Mouse (Mus musculus) megakaryocyte, adult 5-6 weeks (primary cell): Measurements from ENCODE around the gene Svs4. TPM values are rescaled to one million over a fixed set of nuclear protein-coding genes. Genes with fewer than 3 reads are reported as not detected.
"Not testable (repeated sequence)": the region's sequence is repeated elsewhere in the genome, so short reads cannot be mapped to it uniquely, and the experiment has no call there.

Experiments
- ATAC-seq: 2 replicates; pipeline ENCODE4 v1.8.0; 2016; ENCODE audit warnings: mild to moderate bottlenecking, inconsistent platforms; ENCODE audit not compliant: poor library complexity, severe bottlenecking
- total RNA-seq, 2 experiments: library from RNA; stranded (forward) in 1 of 2; stranded (reverse) in 1 of 2; fragments of 153-499, 151-499 nt in 1 of 2; fragments of 221-1000, 200-1000 nt in 1 of 2; gene quantifications; 2 replicates each; pipeline versions ENCODE4 v1.2.3 to v1.2.4; 2015 to 2017

Gene Svs4
- total RNA-seq (2015): not detected in 2 replicates
- not detected in 2 replicates for total RNA-seq (2017)

- ATAC-seq: no peak
Measured at GRCm38 (mm10) chr2:164278359-164278758, at the start of gene Svs4. TSS of gene Svs4 (minus strand) at chr2:164278459.

- ATAC-seq: no peak
Measured at GRCm38 (mm10) chr2:164320983-164321382, 42.7 kb upstream of the Svs4 start.

- not testable (repeated sequence) for ATAC-seq
Measured at GRCm38 (mm10) chr2:164316451-164316850, 38.2 kb upstream of the Svs4 start, which contains the start of gene Svs6. TSS of gene Svs6 (plus strand) at chr2:164316751.

GRCm38 (mm10) chr2:164315460-164315859 lies 37.2 kb upstream of the Svs4 start:
- ATAC-seq: not testable (repeated sequence)

- ATAC-seq: no peak
Measured at GRCm38 (mm10) chr2:164312599-164312998, 34.3 kb upstream of the Svs4 start.

- not testable (repeated sequence) for ATAC-seq
Measured at GRCm38 (mm10) chr2:164288968-164289367, 10.7 kb upstream of the Svs4 start, which contains the start of gene Svs3a. TSS of gene Svs3a (plus strand) at chr2:164289268.

GRCm38 (mm10) chr2:164256540-164256939 lies 21.7 kb downstream of the Svs4 start, which contains the start of gene Svs3b:
TSS of gene Svs3b (minus strand) at chr2:164256640.
- not testable (repeated sequence) for ATAC-seq

- no peak for ATAC-seq
Measured at GRCm38 (mm10) chr2:164238366-164238765, 39.9 kb downstream of the Svs4 start, which contains the start of gene Svs2. TSS of gene Svs2 (minus strand) at chr2:164238466.

GRCm38 (mm10) chr2:164232671-164233070 lies 45.6 kb downstream of the Svs4 start:
- no peak for ATAC-seq

- ATAC-seq: no peak
Measured at GRCm38 (mm10) chr2:164228361-164229070, 49.7 kb downstream of the Svs4 start.

Other genes starting within 250 kb of the Svs4 start
- 227 and 248 TPM in 2 replicates for gene Stk4, start 208.1 kb downstream of the Svs4 start, total RNA-seq (2015)
- 185 and 193 TPM in 2 replicates for gene Stk4, start 208.1 kb downstream of the Svs4 start, total RNA-seq (2017)
- 45.3 and 49.1 TPM in 2 replicates for gene Tomm34, start 207.3 kb downstream of the Svs4 start, total RNA-seq (2015)
- 48.3 and 49.8 TPM in 2 replicates for gene Tomm34, start 207.3 kb downstream of the Svs4 start, total RNA-seq (2017)
- not detected in 2 replicates for gene Kcns1, start 107.3 kb downstream of the Svs4 start, total RNA-seq (2015)
- gene Kcns1, start 107.3 kb downstream of the Svs4 start, total RNA-seq (2017): not detected in 2 replicates
- gene Wfdc5, start 95.7 kb downstream of the Svs4 start, total RNA-seq (2015): not detected in 2 replicates
- not detected in 2 replicates for gene Wfdc5, start 95.7 kb downstream of the Svs4 start, total RNA-seq (2017)
- not detected in 2 replicates for gene Wfdc12, start 87.9 kb downstream of the Svs4 start, total RNA-seq (2015)
- not detected in 2 replicates for gene Wfdc12, start 87.9 kb downstream of the Svs4 start, total RNA-seq (2017)
- not detected in 2 replicates for gene Wfdc15a, start 78.3 kb downstream of the Svs4 start, total RNA-seq (2015)
- not detected in 2 replicates for gene Wfdc15a, start 78.3 kb downstream of the Svs4 start, total RNA-seq (2017)
- gene Wfdc15b, start 56.8 kb downstream of the Svs4 start, total RNA-seq (2015): not detected in 2 replicates
- gene Wfdc15b, start 56.8 kb downstream of the Svs4 start, total RNA-seq (2017): not detected in 2 replicates
- not detected in 2 replicates for gene Svs2, start 40.0 kb downstream of the Svs4 start, total RNA-seq (2015)
- not detected in 2 replicates for gene Svs2, start 40.0 kb downstream of the Svs4 start, total RNA-seq (2017)
- gene Svs3b, start 21.8 kb downstream of the Svs4 start, total RNA-seq (2015): not detected in 2 replicates
- gene Svs3b, start 21.8 kb downstream of the Svs4 start, total RNA-seq (2017): not detected in 2 replicates
- not detected in 2 replicates for gene Svs3a, start 10.8 kb upstream of the Svs4 start, total RNA-seq (2015)
- gene Svs3a, start 10.8 kb upstream of the Svs4 start, total RNA-seq (2017): not detected in 2 replicates
- gene Svs6, start 38.3 kb upstream of the Svs4 start, total RNA-seq (2015): not detected in 2 replicates
- not detected in 2 replicates for gene Svs6, start 38.3 kb upstream of the Svs4 start, total RNA-seq (2017)
- not detected in 2 replicates for gene Svs5, start 54.3 kb upstream of the Svs4 start, total RNA-seq (2015)
- not detected in 2 replicates for gene Svs5, start 54.3 kb upstream of the Svs4 start, total RNA-seq (2017)
- 454 and 463 TPM in 2 replicates for gene Slpi, start 110.6 kb upstream of the Svs4 start, total RNA-seq (2015)
- 81.4 and 109 TPM in 2 replicates for gene Slpi, start 110.6 kb upstream of the Svs4 start, total RNA-seq (2017)
- not detected in 2 replicates for gene Rbpjl, start 124.7 kb upstream of the Svs4 start, total RNA-seq (2015)
- gene Rbpjl, start 124.7 kb upstream of the Svs4 start, total RNA-seq (2017): not detected in 2 replicates
- gene Matn4, start 126.7 kb upstream of the Svs4 start, total RNA-seq (2015): not detected in 2 replicates
- gene Matn4, start 126.7 kb upstream of the Svs4 start, total RNA-seq (2017): not detected in 2 replicates
- 0.76 and 0.82 TPM in 2 replicates for gene Sdc4, start 165.4 kb upstream of the Svs4 start, total RNA-seq (2015)
- gene Sdc4, start 165.4 kb upstream of the Svs4 start, total RNA-seq (2017): 0.49 and 0.88 TPM in 2 replicates
- 50.9 and 52.3 TPM in 2 replicates for gene Sys1, start 178.5 kb upstream of the Svs4 start, total RNA-seq (2015)
- 14.9 and 20.2 TPM in 2 replicates for gene Sys1, start 178.5 kb upstream of the Svs4 start, total RNA-seq (2017)
- gene Gm20458, start 182.5 kb upstream of the Svs4 start, total RNA-seq (2015): not detected in 2 replicates
- gene Gm20458, start 182.5 kb upstream of the Svs4 start, total RNA-seq (2017): not detected in 2 replicates
- not detected in 2 replicates for gene Trp53tg5, start 195.3 kb upstream of the Svs4 start, total RNA-seq (2015)
- gene Trp53tg5, start 195.3 kb upstream of the Svs4 start, total RNA-seq (2017): not detected in 2 replicates
- gene Dbndd2, start 207.6 kb upstream of the Svs4 start, total RNA-seq (2015): 3.2 and 7.9 TPM in 2 replicates
- 1.4 and 2.0 TPM in 2 replicates for gene Dbndd2, start 207.6 kb upstream of the Svs4 start, total RNA-seq (2017)
- gene Pigt, start 219.1 kb upstream of the Svs4 start, total RNA-seq (2015): 69.0 and 70.8 TPM in 2 replicates
- 30.8 and 43.0 TPM in 2 replicates for gene Pigt, start 219.1 kb upstream of the Svs4 start, total RNA-seq (2017)